Mouse (Mus musculus) hindbrain, embryonic 14.5 days (tissue): ENCODE measurements at regions not wholly inside any gene's neighbourhood (a gene's known extent, or its start where the extent isn't known, plus 50 kb on each side); places are given as distances from the start of the nearest gene placed in this dataset.

Source experiments
- ATAC-seq: fragments of 200-750 bp; cut with Nextera tagmentation; 2 replicates; pipeline ENCODE4 v1.8.0; 2017; ENCODE audit warnings: moderate number of reproducible peaks, mild to moderate bottlenecking, moderate TSS enrichment, moderate library complexity; ENCODE audit not compliant: low FRiP score
- DNase-seq: peaks from one replicate; pipeline ENCODE4 v3.0.0-alpha.2; 2015; ENCODE audit warnings: low spot score
- H3K27ac ChIP-seq: fragments of 300-500 bp; sonication (generic); 2 replicates; pipeline ENCODE4 v1.5.1; 2014; ENCODE audit warnings: mild to moderate bottlenecking, moderate library complexity
- H3K27me3 ChIP-seq: fragments of 300-500 bp; sonication (generic); 2 replicates; pipeline ENCODE4 v1.6.1; 2014; ENCODE audit warnings: mild to moderate bottlenecking, low read length, mixed read lengths; ENCODE audit not compliant: control insufficient read depth, insufficient read depth
- H3K36me3 ChIP-seq: fragments of 300-500 bp; sonication (generic); replicated peaks from 2 replicates; pipeline ENCODE4 v1.6.1; 2014; ENCODE audit not compliant: control insufficient read depth, insufficient read depth
- H3K4me1 ChIP-seq: fragments of 300-500 bp; sonication (generic); replicated peaks from 2 replicates; pipeline ENCODE4 v1.6.1; 2014; ENCODE audit warnings: antibody characterized with exemption, low read length, mixed read lengths; ENCODE audit not compliant: control insufficient read depth, insufficient read depth
- H3K4me2 ChIP-seq: fragments of 300-500 bp; sonication (generic); replicated peaks from 2 replicates; pipeline ENCODE4 v1.6.1; 2014; ENCODE audit warnings: mild to moderate bottlenecking, moderate library complexity
- H3K4me3 ChIP-seq: fragments of 300-500 bp; sonication (generic); replicated peaks from 2 replicates; pipeline ENCODE4 v1.5.1; 2014; ENCODE audit warnings: mild to moderate bottlenecking, low read length
- H3K9ac ChIP-seq: fragments of 300-500 bp; sonication (generic); 2 replicates; pipeline ENCODE4 v1.6.1; 2014
- H3K9me3 ChIP-seq: fragments of 300-500 bp; sonication (generic); 2 replicates; pipeline ENCODE4 v1.6.1; 2016; ENCODE audit warnings: low read length; ENCODE audit not compliant: control insufficient read depth
- WGBS: fragments of 180-500 bp; shearing (Covaris S2); extraction: QIAGEN DNeasy Blood & Tissue Kit; methylation state at CpG from one replicate; pipeline ENCODE4 v1.1.7; 2014; 5-methylcytosine and 5-hydroxymethylcytosine counted together

DNA sequence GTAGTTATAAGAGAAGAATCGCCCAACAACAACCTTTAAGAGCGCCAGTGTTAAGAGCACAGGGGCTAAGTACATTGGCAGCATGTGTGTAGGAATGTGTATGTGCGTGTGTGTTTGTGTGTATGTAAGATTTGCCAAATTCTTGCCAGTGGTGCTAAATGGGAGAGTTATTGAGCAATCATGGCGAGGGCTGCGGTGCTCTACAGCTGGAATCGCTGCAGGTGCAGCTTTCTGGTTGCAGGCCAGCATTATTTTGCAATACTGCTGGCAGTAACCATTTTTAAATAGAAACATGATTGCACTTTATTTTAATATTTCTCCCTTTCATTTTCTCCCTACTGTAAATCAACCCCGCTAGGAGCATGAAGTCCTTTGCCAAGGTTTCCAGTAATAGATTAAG, 313.2 kb downstream of the Rnf144b start:
- 93% methylated on average over 7 of the region's 7 CpGs for WGBS
- Histone ChIP-seq H3K4me1 (no peaks in the 10 kb centered on the region), H3K36me3 (no peaks in the 10 kb centered on the region), H3K27me3 (no peaks in the 10 kb centered on the region), H3K9ac (no peak overlapping the region), H3K9me3 (no peaks in the 10 kb centered on the region), H3K27ac (no peak overlapping the region), H3K4me3 (no peak overlapping the region), H3K4me2 (no peak overlapping the region)
- ATAC-seq (no peak), DNase-seq (no peak)

DNA sequence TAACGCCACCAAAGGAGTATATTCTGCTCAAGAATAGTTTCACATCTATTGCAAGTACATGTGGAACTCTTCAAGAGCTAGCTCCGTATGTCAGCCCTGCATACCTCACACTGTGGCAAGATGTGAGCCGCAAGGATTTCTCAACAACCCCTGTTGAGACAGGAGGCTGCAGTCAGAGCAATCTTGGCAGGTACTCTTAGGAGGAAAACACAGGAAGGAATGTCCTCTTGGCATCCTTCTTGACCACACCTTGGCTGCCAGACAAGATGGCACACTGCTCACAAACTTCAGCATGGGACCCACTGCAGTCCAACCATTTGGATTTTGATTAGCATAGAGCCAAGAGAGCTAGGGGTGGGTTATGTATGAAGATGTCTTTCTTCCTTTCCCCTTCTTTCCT, 322.4 kb downstream of the Rnf144b start:
- H3K4me2 ChIP-seq: no peak overlapping the region
- H3K4me3 ChIP-seq: no peak overlapping the region
- no peaks in the 10 kb centered on the region for H3K36me3 ChIP-seq
- DNase-seq: no peak
- H3K9me3 ChIP-seq: no peaks in the 10 kb centered on the region
- no peak for ATAC-seq
- H3K27me3 ChIP-seq: no peaks in the 10 kb centered on the region
- H3K4me1 ChIP-seq: no peaks in the 10 kb centered on the region
- WGBS: 91% methylated on average over 3 of the region's 3 CpGs
- no peak overlapping the region for H3K27ac ChIP-seq
- no peak overlapping the region for H3K9ac ChIP-seq

DNA sequence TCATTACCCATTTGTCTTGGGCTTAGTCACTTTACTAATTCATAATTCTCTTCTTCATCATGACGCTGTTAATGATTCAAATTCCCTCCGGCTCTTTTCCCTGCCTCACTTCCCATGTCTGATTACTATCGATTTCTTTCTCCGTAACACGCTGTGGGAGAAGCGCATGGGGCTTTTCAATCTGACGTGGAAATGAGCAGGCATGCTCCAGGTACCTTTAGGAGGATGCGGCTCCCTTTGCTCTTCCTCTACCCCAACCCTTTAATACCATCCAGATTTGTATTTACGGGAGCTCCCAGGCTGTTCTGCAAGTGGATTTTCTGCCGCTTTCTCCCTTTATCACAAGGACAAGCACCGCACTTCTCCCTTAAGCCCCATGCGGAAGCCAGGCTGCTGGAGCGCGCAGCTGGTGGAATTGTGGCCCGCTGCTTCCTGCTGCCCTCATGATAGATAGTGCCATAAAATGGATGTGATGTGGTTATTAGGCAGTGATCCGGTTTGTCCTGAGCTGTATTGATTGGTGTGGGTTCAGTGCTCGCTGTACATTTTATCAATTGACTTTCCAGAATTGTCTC, 329.8 kb downstream of the Rnf144b start:
- DNase-seq: peak; percentile 43
- H3K9me3 ChIP-seq: no peaks in the 10 kb centered on the region

DNA sequence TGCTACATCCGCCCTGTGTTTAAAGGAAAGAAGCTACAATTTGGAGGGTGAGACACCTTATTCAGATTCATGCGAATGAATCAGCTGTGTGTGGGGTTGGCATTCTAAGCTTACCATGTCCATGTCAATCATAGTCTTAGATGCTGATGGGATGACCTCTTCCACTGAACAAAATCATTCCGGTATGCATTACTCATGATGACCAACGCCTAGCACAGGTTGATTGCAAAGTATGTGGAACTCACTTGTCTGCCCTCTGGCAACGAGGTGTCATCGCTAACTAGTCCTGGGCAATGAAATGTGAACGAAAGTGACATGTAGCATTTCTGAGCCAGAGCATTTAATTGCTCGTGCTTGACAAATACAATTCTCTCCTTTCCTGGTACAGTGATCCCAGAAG, 339.7 kb downstream of the Rnf144b start:
- no peaks in the 10 kb centered on the region for H3K4me1 ChIP-seq
- H3K36me3 ChIP-seq: no peaks in the 10 kb centered on the region
- DNase-seq (no peak), ATAC-seq (no peak)
- H3K27ac ChIP-seq: no peak overlapping the region
- H3K4me3 ChIP-seq: no peak overlapping the region
- H3K9me3 ChIP-seq: no peaks in the 10 kb centered on the region
- no peak overlapping the region for H3K4me2 ChIP-seq
- no peak overlapping the region for H3K9ac ChIP-seq
- 74% methylated on average over 8 of the region's 8 CpGs for WGBS
- no peaks in the 10 kb centered on the region for H3K27me3 ChIP-seq

More for the DNA sequence above, 329.8 kb downstream of the Rnf144b start:
- Histone ChIP-seq H3K4me1 (peaks cover 10% of the 10 kb centered on the region; the same call in 1 of the 2 replicates), H3K4me3 (no peak overlapping the region), H3K36me3 (no peaks in the 10 kb centered on the region), H3K27ac (peak overlapping the region; percentile 82), H3K4me2 (peak overlapping the region; percentile 39), H3K9ac (peak overlapping the region; percentile 24; the same call in 1 of the 2 replicates), H3K27me3 (no peaks in the 10 kb centered on the region)
- ATAC-seq: no peak
- 46% methylated on average over 17 of the region's 17 CpGs for WGBS

DNA sequence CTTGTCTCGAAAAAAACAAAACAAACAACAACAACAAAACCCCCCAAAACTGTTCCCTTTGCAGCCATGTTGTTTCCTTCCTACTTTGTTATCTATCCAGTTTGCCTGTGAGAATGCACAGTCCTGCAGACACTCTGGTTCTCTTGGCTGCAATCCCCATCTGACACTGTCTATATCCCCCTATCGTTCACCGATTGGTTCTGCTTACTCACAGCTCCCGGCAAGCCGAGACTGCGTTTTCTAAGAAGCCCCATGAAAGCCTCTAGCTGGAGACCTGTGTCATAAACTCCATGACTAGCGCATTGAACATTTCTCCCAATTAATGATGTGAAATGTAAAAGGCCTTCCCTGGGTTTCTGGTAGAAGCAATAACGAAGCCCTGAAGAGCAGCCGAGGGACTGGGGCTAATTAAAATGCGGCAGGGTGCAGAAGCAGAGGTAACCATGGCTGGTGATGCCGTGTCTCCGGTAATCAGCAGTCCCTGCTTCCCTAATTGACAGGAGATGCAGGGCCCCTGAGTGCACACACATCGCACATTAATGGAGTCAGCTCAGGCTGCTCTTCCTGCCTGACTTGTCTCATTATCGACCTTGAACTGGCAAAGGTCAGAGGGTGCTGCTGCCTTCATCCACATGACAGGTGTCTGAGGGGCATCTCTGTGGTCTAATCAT, 349.2 kb downstream of the Rnf144b start:
- Histone ChIP-seq H3K4me3 (no peak overlapping the region), H3K9me3 (no peaks in the 10 kb centered on the region), H3K4me2 (no peak overlapping the region), H3K36me3 (no peaks in the 10 kb centered on the region), H3K9ac (no peak overlapping the region), H3K4me1 (peaks cover 4% of the 10 kb centered on the region), H3K27me3 (no peaks in the 10 kb centered on the region), H3K27ac (peak overlapping the region; percentile 0)
- DNase-seq: peak; percentile 41
- ATAC-seq: no peak; the same call in 1 of the 2 replicates
- 35% methylated on average over 14 of the region's 14 CpGs for WGBS

DNA sequence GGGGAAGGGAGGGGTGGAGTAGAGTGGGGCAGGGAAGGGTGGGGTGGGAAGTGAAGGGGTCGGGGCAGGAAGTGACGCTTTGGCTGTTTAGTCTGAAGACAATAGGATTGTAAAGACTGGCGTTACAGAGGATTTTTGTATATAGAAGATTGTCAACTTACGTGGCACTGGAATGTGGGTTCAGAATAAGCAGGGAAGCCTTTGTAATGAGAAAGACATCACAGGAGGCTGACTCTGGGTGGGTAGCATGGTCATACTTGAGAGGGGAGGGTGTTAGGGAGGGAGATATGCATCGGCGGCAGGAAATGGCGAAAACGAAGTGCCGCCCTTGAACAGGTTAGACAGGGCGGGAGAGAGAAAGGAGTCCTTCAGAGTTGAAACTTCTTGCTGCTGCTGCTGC, 357.7 kb downstream of the Rnf144b start:
- H3K27me3 ChIP-seq: no peaks in the 10 kb centered on the region
- no peaks in the 10 kb centered on the region for H3K9me3 ChIP-seq
- no peak overlapping the region for H3K4me2 ChIP-seq
- no peak overlapping the region for H3K27ac ChIP-seq
- H3K4me3 ChIP-seq: no peak overlapping the region
- no peaks in the 10 kb centered on the region for H3K4me1 ChIP-seq
- ATAC-seq (no peak), DNase-seq (no peak)
- no peaks in the 10 kb centered on the region for H3K36me3 ChIP-seq
- WGBS: 68% methylated on average over 10 of the region's 10 CpGs
- no peak overlapping the region for H3K9ac ChIP-seq

DNA sequence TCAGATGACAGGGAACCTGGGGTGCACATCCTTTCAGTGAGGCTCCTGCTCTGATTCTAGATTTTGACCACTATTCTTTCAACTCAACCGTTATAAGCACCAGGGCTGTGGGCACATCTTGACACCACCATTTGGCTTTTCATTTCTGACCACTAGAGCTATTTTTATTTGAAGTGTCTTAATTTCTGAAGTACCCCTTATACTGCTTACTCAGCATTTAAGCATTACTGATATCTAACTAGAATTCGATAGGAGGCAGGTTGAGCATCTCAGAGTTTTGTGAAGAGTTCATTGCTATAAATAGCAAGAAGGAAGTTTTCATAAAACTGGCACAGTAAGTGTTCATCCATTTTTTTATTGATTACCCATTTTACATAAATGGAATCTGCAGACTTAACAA, 362.4 kb downstream of the Rnf144b start:
- H3K27ac ChIP-seq: no peak overlapping the region
- no peaks in the 10 kb centered on the region for H3K36me3 ChIP-seq
- no peak overlapping the region for H3K4me2 ChIP-seq
- ATAC-seq (no peak), DNase-seq (no peak)
- H3K27me3 ChIP-seq: no peaks in the 10 kb centered on the region
- no peaks in the 10 kb centered on the region for H3K4me1 ChIP-seq
- WGBS: 88% methylated on average over 2 of the region's 2 CpGs
- no peaks in the 10 kb centered on the region for H3K9me3 ChIP-seq
- H3K9ac ChIP-seq: no peak overlapping the region
- H3K4me3 ChIP-seq: no peak overlapping the region

DNA sequence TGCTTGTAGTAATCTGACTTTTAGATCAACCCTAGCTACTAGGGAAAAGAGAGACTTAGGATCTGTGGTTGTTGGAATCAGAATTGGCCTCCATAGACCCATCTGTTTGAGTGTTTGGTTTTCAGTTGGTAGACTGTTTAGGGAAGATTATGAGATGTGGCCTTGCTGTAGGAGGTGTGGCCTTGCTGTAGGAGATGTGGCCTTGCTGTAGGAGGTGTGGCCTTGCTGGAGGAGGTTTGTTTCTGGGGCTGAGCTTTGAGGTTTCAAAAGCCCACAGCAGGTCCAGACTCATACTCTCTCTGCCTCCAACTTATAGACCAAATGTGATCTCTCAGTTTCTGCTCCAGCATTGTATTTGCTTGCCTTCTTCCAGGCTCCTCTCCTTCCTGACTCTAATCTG, 363.7 kb downstream of the Rnf144b start:
- Histone ChIP-seq H3K4me3 (no peak overlapping the region), H3K36me3 (no peaks in the 10 kb centered on the region), H3K27me3 (no peaks in the 10 kb centered on the region), H3K4me1 (no peaks in the 10 kb centered on the region), H3K9ac (no peak overlapping the region), H3K9me3 (no peaks in the 10 kb centered on the region), H3K27ac (no peak overlapping the region), H3K4me2 (no peak overlapping the region)
- ATAC-seq: no peak
- no peak for DNase-seq

DNA sequence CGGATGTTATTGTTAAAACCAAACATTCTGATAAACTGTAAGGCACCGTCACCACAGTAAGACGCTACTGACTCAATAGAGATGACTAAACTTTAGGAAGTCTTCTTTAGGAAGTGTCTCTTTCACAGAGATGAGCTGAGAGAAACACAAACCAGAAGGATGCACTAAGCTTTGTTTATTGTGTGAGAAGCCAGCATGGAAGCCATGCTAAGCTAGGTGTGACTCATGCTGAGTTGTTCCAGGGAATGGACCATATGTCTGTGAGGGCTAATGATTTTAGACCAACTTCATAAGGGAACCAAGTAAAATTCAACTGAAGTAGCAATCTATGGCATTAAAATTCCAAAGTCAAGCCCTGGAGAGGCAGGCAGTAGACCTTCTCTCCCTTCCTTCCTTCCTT, 364.2 kb downstream of the Rnf144b start:
- no peaks in the 10 kb centered on the region for H3K27me3 ChIP-seq
- H3K4me3 ChIP-seq: no peak overlapping the region
- no peaks in the 10 kb centered on the region for H3K4me1 ChIP-seq
- H3K27ac ChIP-seq: no peak overlapping the region
- no peak for ATAC-seq
- no peak overlapping the region for H3K9ac ChIP-seq
- no peak overlapping the region for H3K4me2 ChIP-seq
- H3K36me3 ChIP-seq: no peaks in the 10 kb centered on the region
- 94% methylated on average over 3 of the region's 3 CpGs for WGBS
- no peaks in the 10 kb centered on the region for H3K9me3 ChIP-seq
- no peak for DNase-seq
